Mouse (Mus musculus) testis, adult 2 months (tissue): ENCODE results near the gene Fbxo10.

Source experiments
- CTCF ChIP-seq: fragments of 200-500 bp; IDR thresholded peaks from 2 replicates; pipeline ENCODE4 v1.5.1; 2012; ENCODE audit warnings: low read depth, mild to moderate bottlenecking, inconsistent platforms, low read length, moderate library complexity; ENCODE audit not compliant: control insufficient read depth, insufficient read depth, insufficient replicate concordance
- POLR2A ChIP-seq: fragments of 200-500 bp; IDR thresholded peaks from 2 replicates; pipeline ENCODE4 v1.6.1; 2012; ENCODE audit warnings: low read depth, mild to moderate bottlenecking, inconsistent platforms, low read length, moderate library complexity; ENCODE audit not compliant: control insufficient read depth

GRCm38 (mm10) chr4:45019009-45019408, 65.4 kb downstream of the Fbxo10 start:
- no peak for TF ChIP-seq POLR2A
- TF ChIP-seq CTCF: no peak
